Comparison of ENCODE assay signal across 18 mouse cellular contexts in genomic region chr4:100768606-100769005, GRCm38 (mm10). TPM values are rescaled to one million over a fixed set of nuclear protein-coding genes. Genes with fewer than 3 reads are reported as not detected.
DNase-seq lines count a peak whose midpoint lies in the region; ATAC-seq lines count a peak whose summit lies in the region.
"Had no signal": no experiment of that assay in that cellular context is flagged by ENCODE, and none has a peak within 500 bp of the region (broad histone marks: within the 10 kb centered on the region; RNA-seq: fewer than 3 reads in every experiment).

No protein-coding gene starts in this region.

- no peak overlapping the region for H3K27ac ChIP-seq in kidney, embryonic 15.5 days
- no peak overlapping the region for H3K27ac ChIP-seq in hindbrain, embryonic 16.5 days (ENCODE audit: low read depth, low read length)
- H3K27ac ChIP-seq: embryonic facial prominence, embryonic 13.5 days; forebrain, embryonic 12.5 days; gastrocnemius, adult 2 months; heart, embryonic 13.5 days; limb, embryonic 12.5 days; liver, embryonic 15.5 days; midbrain, embryonic 10.5 days had no signal

- no peak overlapping the region for H3K9ac ChIP-seq in kidney, embryonic 15.5 days
- no peak overlapping the region for H3K9ac ChIP-seq in hindbrain, embryonic 16.5 days (ENCODE audit: low read depth, low read length)
- H3K9ac ChIP-seq: embryonic facial prominence, embryonic 13.5 days; forebrain, embryonic 12.5 days; heart, embryonic 13.5 days; limb, embryonic 12.5 days; liver, embryonic 15.5 days had no signal

- no peak for ATAC-seq in kidney, embryonic 15.5 days (replicated peaks; ENCODE audit: low FRiP score)
- no peak for ATAC-seq in hindbrain, embryonic 16.5 days

- no peaks in the 10 kb centered on the region for H3K36me3 ChIP-seq in kidney, embryonic 15.5 days
- no peaks in the 10 kb centered on the region for H3K36me3 ChIP-seq in hindbrain, embryonic 16.5 days (ENCODE audit: control insufficient read depth, insufficient read depth, low read length)
- H3K36me3 ChIP-seq: embryonic facial prominence, embryonic 13.5 days; forebrain, embryonic 12.5 days; G1E; heart, embryonic 13.5 days; limb, embryonic 12.5 days; liver, embryonic 15.5 days; midbrain, embryonic 10.5 days had no signal

- H3K4me2 ChIP-seq in kidney, embryonic 15.5 days: no peak overlapping the region
- no peak overlapping the region for H3K4me2 ChIP-seq in hindbrain, embryonic 16.5 days (ENCODE audit: low read length)
- H3K4me2 ChIP-seq: embryonic facial prominence, embryonic 13.5 days; forebrain, embryonic 12.5 days; heart, embryonic 13.5 days; limb, embryonic 12.5 days; liver, embryonic 15.5 days had no signal

- H3K9me3 ChIP-seq in kidney, embryonic 15.5 days (replicated peaks): no peaks in the 10 kb centered on the region
- H3K9me3 ChIP-seq in hindbrain, embryonic 16.5 days (ENCODE audit: control insufficient read depth, low read length): no peaks in the 10 kb centered on the region
- H3K9me3 ChIP-seq: embryonic facial prominence, embryonic 13.5 days; forebrain, embryonic 12.5 days; G1E; heart, embryonic 13.5 days; liver, embryonic 15.5 days; midbrain, embryonic 10.5 days had no signal

- no peaks in the 10 kb centered on the region for H3K27me3 ChIP-seq in kidney, embryonic 15.5 days
- H3K27me3 ChIP-seq in hindbrain, embryonic 16.5 days (replicated peaks; ENCODE audit: control insufficient read depth, insufficient read depth, low read length): no peaks in the 10 kb centered on the region
- H3K27me3 ChIP-seq: embryonic facial prominence, embryonic 13.5 days; limb, embryonic 12.5 days; liver, embryonic 15.5 days had no signal

- no peaks in the 10 kb centered on the region for H3K4me1 ChIP-seq in kidney, embryonic 15.5 days
- no peaks in the 10 kb centered on the region for H3K4me1 ChIP-seq in hindbrain, embryonic 16.5 days (ENCODE audit: control insufficient read depth, insufficient read depth, low read depth, low read length)
- H3K4me1 ChIP-seq: embryonic facial prominence, embryonic 13.5 days; forebrain, embryonic 12.5 days; heart, embryonic 13.5 days; liver, embryonic 15.5 days had no signal

- WGBS in kidney, embryonic 15.5 days: 33% methylated on average over 3 of the region's 3 CpGs
- WGBS in hindbrain, embryonic 16.5 days: 56% methylated on average over 3 of the region's 3 CpGs

- H3K4me3 ChIP-seq in kidney, embryonic 15.5 days (replicated peaks): no peak overlapping the region
- H3K4me3 ChIP-seq in hindbrain, embryonic 16.5 days (ENCODE audit: low read length): no peak overlapping the region
- H3K4me3 ChIP-seq: embryonic facial prominence, embryonic 13.5 days; forebrain, embryonic 12.5 days; gastrocnemius, adult 2 months; heart, embryonic 13.5 days; limb, embryonic 12.5 days; liver, embryonic 15.5 days; midbrain, embryonic 10.5 days had no signal

- peak; percentile 77 for DNase-seq in kidney, adult 18-20 months
- DNase-seq in forelimb bud, embryonic 11.5 days (ENCODE audit: low read depth, low spot score): peak; percentile 46
- peak; percentile 74 for DNase-seq in kidney, postnatal 10 days
- peak; percentile 13 for DNase-seq in lung, postnatal 14 days
- no peak for DNase-seq in thymus, adult 18-20 months
- DNase-seq: adrenal gland, adult 8-10 months; cerebellum, postnatal 36 days; gastrocnemius, adult 2 months; thymus, postnatal 4 days had no signal

RNA-seq across cellular contexts. Expression of gene Cachd1, which starts 7.9 kb away (rescaled TPM):
- 14.2 and 19.0 TPM in 2 replicates for polyA plus RNA-seq in kidney, embryonic 15.5 days (2015; fragmentation: Nextera tagmentation; extraction: Ambion mirVana)
- polyA plus RNA-seq in hindbrain, embryonic 16.5 days (2015; fragmentation: Nextera tagmentation; extraction: Ambion mirVana): 10.6 and 17.4 TPM in 2 replicates

Comparison
In these comparisons a context has a peak if more than half of its experiments do, and no peak if none do; other contexts are left out.
1. DNase-seq: peak in kidney, adult 18-20 months (single experiment), forelimb bud, embryonic 11.5 days (single experiment), kidney, postnatal 10 days (single experiment) and lung, postnatal 14 days (single experiment); none in thymus, adult 18-20 months (0 of 2).